ENCODE assay signal across 13 mouse cellular contexts in genomic region chr8:49461724-49462473, GRCm38 (mm10).
DNase-seq lines count a peak whose midpoint lies in the region; ATAC-seq and TF ChIP-seq lines count a peak whose summit lies in the region.
"Had no signal": no experiment of that assay in that cellular context is flagged by ENCODE, and none has a peak within 500 bp of the region (broad histone marks: within the 10 kb centered on the region; RNA-seq: fewer than 3 reads in every experiment).

No protein-coding gene starts in this region.

- peak; percentile 84 for ATAC-seq in forebrain, embryonic 16.5 days
- no peak for ATAC-seq in limb, embryonic 14.5 days (ENCODE audit: low FRiP score, low read depth)
- no peak for ATAC-seq in liver, postnatal 0 days
- ATAC-seq in intestine, postnatal 0 days = no peak

- intact Hi-C loops in left cerebral cortex, postnatal 4 days (cut with DNase I) = no loop called here
- intact Hi-C loops in left cerebral cortex, postnatal 25 days (cut with DNase I) = no loop called here

- no peak for TF ChIP-seq CTCF in olfactory bulb, adult 2 months (IDR thresholded peaks at IDR 0.05; ENCODE audit: insufficient read depth, low read depth, low read length)
- no peak for TF ChIP-seq CTCF in liver, postnatal 0 days (IDR thresholded peaks at IDR 0.05; ENCODE audit: low read depth)
- TF ChIP-seq CTCF in intestine, postnatal 0 days (IDR thresholded peaks at IDR 0.05; ENCODE audit: low read depth) = no peak

- no peaks in the 10 kb centered on the region for H3K9me3 ChIP-seq in forebrain, embryonic 16.5 days (ENCODE audit: control insufficient read depth, low read length)
- no peaks in the 10 kb centered on the region for H3K9me3 ChIP-seq in limb, embryonic 14.5 days (ENCODE audit: control insufficient read depth, low read length)
- no peaks in the 10 kb centered on the region for H3K9me3 ChIP-seq in liver, postnatal 0 days (ENCODE audit: low read length)
- no peaks in the 10 kb centered on the region for H3K9me3 ChIP-seq in intestine, postnatal 0 days (ENCODE audit: control insufficient read depth)
- H3K9me3 ChIP-seq: heart, embryonic 12.5 days had no signal

- peak overlapping the region; percentile 30 for H3K4me3 ChIP-seq in forebrain, embryonic 16.5 days (replicated peaks; ENCODE audit: low read length)
- no peak overlapping the region for H3K4me3 ChIP-seq in limb, embryonic 14.5 days (replicated peaks; ENCODE audit: low read length)
- H3K4me3 ChIP-seq in olfactory bulb, adult 2 months (ENCODE audit: insufficient read depth, low read depth, low read length) = no peak overlapping the region
- no peak overlapping the region for H3K4me3 ChIP-seq in liver, postnatal 0 days (ENCODE audit: low read depth, low read length)
- H3K4me3 ChIP-seq in intestine, postnatal 0 days (ENCODE audit: low read depth, low read length) = no peak overlapping the region
- H3K4me3 ChIP-seq: erythroblast, embryonic 14.5 days; heart, embryonic 12.5 days had no signal

- peak overlapping the region; percentile 58 for H3K4me2 ChIP-seq in forebrain, embryonic 16.5 days (ENCODE audit: low read length)
- H3K4me2 ChIP-seq in limb, embryonic 14.5 days (replicated peaks; ENCODE audit: low read depth, low read length, severe bottlenecking) = peak overlapping the region; percentile 22; the same call in 1 of the 2 replicates
- no peak overlapping the region for H3K4me2 ChIP-seq in liver, postnatal 0 days (ENCODE audit: low read depth, low read length)
- no peak overlapping the region for H3K4me2 ChIP-seq in intestine, postnatal 0 days (replicated peaks; ENCODE audit: low read depth)
- H3K4me2 ChIP-seq: heart, embryonic 12.5 days had no signal

- TF ChIP-seq POLR2A in limb, embryonic 14.5 days (IDR thresholded peaks at IDR 0.05; ENCODE audit: borderline replicate concordance, extremely low read depth, insufficient read depth, insufficient read length) = no peak
- TF ChIP-seq POLR2A in olfactory bulb, adult 2 months (IDR thresholded peaks at IDR 0.05; ENCODE audit: insufficient read depth, low read depth, low read length) = no peak

- H3K27ac ChIP-seq in forebrain, embryonic 16.5 days (ENCODE audit: low read length) = no peak overlapping the region
- no peak overlapping the region for H3K27ac ChIP-seq in limb, embryonic 14.5 days (replicated peaks; ENCODE audit: low read depth, low read length)
- peak overlapping the region; percentile 70; the same call in 1 of the 2 replicates for H3K27ac ChIP-seq in olfactory bulb, adult 2 months (ENCODE audit: insufficient read depth, low read depth, low read length)
- H3K27ac ChIP-seq in liver, postnatal 0 days (ENCODE audit: low read depth) = no peak overlapping the region
- H3K27ac ChIP-seq in intestine, postnatal 0 days (ENCODE audit: low read depth, low read length) = no peak overlapping the region
- H3K27ac ChIP-seq: kidney, postnatal 0 days; macrophage had no signal

- H3K4me1 ChIP-seq in forebrain, embryonic 16.5 days (replicated peaks; ENCODE audit: control insufficient read depth, insufficient read depth, low read length) = peaks cover 14% of the 10 kb centered on the region
- no peaks in the 10 kb centered on the region for H3K4me1 ChIP-seq in limb, embryonic 14.5 days (ENCODE audit: control insufficient read depth, insufficient read depth, low read length)
- peaks cover 16% of the 10 kb centered on the region for H3K4me1 ChIP-seq in olfactory bulb, adult 2 months (ENCODE audit: control insufficient read depth, insufficient read depth, low read length)
- no peaks in the 10 kb centered on the region for H3K4me1 ChIP-seq in liver, postnatal 0 days (ENCODE audit: insufficient read depth)
- H3K4me1 ChIP-seq in intestine, postnatal 0 days (replicated peaks; ENCODE audit: control insufficient read depth, insufficient read depth, low read length) = no peaks in the 10 kb centered on the region

- no peak for TF ChIP-seq EP300 in liver, postnatal 0 days (IDR thresholded peaks at IDR 0.05; ENCODE audit: low read depth)

- WGBS in forebrain, embryonic 16.5 days = 5% methylated on average over 16 of the region's 16 CpGs
- 25% methylated on average over 16 of the region's 16 CpGs for WGBS in limb, embryonic 14.5 days
- 52% methylated on average over 16 of the region's 16 CpGs for WGBS in olfactory bulb, adult 2 months
- 64% methylated on average over 16 of the region's 16 CpGs for WGBS in liver, postnatal 0 days (ENCODE audit: insufficient replicate concordance)
- WGBS in intestine, postnatal 0 days = 76% methylated on average over 16 of the region's 16 CpGs

- peak; percentile 20 for DNase-seq in left cerebral cortex, postnatal 4 days
- DNase-seq in left cerebral cortex, postnatal 25 days (ENCODE audit: low spot score in 2 of 2) = no peak
- no peak for DNase-seq in limb, embryonic 14.5 days (ENCODE audit: low spot score)
- DNase-seq in liver, postnatal 0 days = no peak
- no peak for DNase-seq in left cerebral cortex, adult 11 months (ENCODE audit: low spot score)
- DNase-seq: liver had no signal

- H3K36me3 ChIP-seq in forebrain, embryonic 16.5 days (ENCODE audit: control insufficient read depth, insufficient read depth) = no peaks in the 10 kb centered on the region
- no peaks in the 10 kb centered on the region for H3K36me3 ChIP-seq in limb, embryonic 14.5 days (ENCODE audit: control insufficient read depth, insufficient read depth, low read length)
- no peaks in the 10 kb centered on the region for H3K36me3 ChIP-seq in liver, postnatal 0 days (replicated peaks; ENCODE audit: insufficient read depth, low read length)
- H3K36me3 ChIP-seq in intestine, postnatal 0 days (ENCODE audit: control insufficient read depth, insufficient read depth) = no peaks in the 10 kb centered on the region
- H3K36me3 ChIP-seq: heart, embryonic 12.5 days had no signal

- peak overlapping the region; percentile 44 for H3K9ac ChIP-seq in forebrain, embryonic 16.5 days (replicated peaks; ENCODE audit: low read depth, low read length)
- H3K9ac ChIP-seq in limb, embryonic 14.5 days (ENCODE audit: low read depth, low read length, severe bottlenecking) = no peak overlapping the region
- H3K9ac ChIP-seq in liver, postnatal 0 days (replicated peaks) = no peak overlapping the region
- no peak overlapping the region for H3K9ac ChIP-seq in intestine, postnatal 0 days (ENCODE audit: low read depth, low read length)
- H3K9ac ChIP-seq: heart, embryonic 12.5 days had no signal

- H3K27me3 ChIP-seq in forebrain, embryonic 16.5 days (replicated peaks; ENCODE audit: control insufficient read depth, insufficient read depth, low read length) = no peaks in the 10 kb centered on the region
- no peaks in the 10 kb centered on the region for H3K27me3 ChIP-seq in limb, embryonic 14.5 days (ENCODE audit: control insufficient read depth, insufficient read depth, low read length)
- no peaks in the 10 kb centered on the region for H3K27me3 ChIP-seq in liver, postnatal 0 days (ENCODE audit: insufficient read depth, low read length)
- H3K27me3 ChIP-seq in intestine, postnatal 0 days (replicated peaks; ENCODE audit: control insufficient read depth, insufficient read depth, low read length) = no peaks in the 10 kb centered on the region
- H3K27me3 ChIP-seq: heart, embryonic 12.5 days had no signal

Comparison
In these comparisons a context has a peak if more than half of its experiments do, and no peak if none do; other contexts are left out.
1. H3K4me2 ChIP-seq: peak in forebrain, embryonic 16.5 days (single experiment) and limb, embryonic 14.5 days (single experiment); none in liver, postnatal 0 days (single experiment) and intestine, postnatal 0 days (single experiment).